Comparison of ENCODE assay signal across 18 mouse cellular contexts in genomic region chr13:46020945-46021835, GRCm38 (mm10). TPM values are rescaled to one million over a fixed set of nuclear protein-coding genes. Genes with fewer than 3 reads are reported as not detected.
DNase-seq lines count a peak whose midpoint lies in the region; ATAC-seq and TF ChIP-seq lines count a peak whose summit lies in the region.
"Had no signal": no experiment of that assay in that cellular context is flagged by ENCODE, and none has a peak within 500 bp of the region (broad histone marks: within the 10 kb centered on the region; RNA-seq: fewer than 3 reads in every experiment).

No protein-coding gene starts in this region.

- H3K36me3 ChIP-seq in kidney, adult 2 months (ENCODE audit: control insufficient read depth, insufficient read depth, low read length): no peaks in the 10 kb centered on the region
- H3K36me3 ChIP-seq in kidney, embryonic 15.5 days: no peaks in the 10 kb centered on the region
- H3K36me3 ChIP-seq in liver, embryonic 16.5 days (ENCODE audit: control insufficient read depth, insufficient read depth): no peaks in the 10 kb centered on the region
- H3K36me3 ChIP-seq: embryonic facial prominence, embryonic 12.5 days; forebrain, embryonic 12.5 days; G1E; heart, embryonic 13.5 days had no signal

- no peak for TF ChIP-seq CTCF in kidney, adult 2 months (conservative IDR thresholded peaks at IDR 0.05; ENCODE audit: insufficient read depth, insufficient read length, low read depth, low read length)

- peaks cover 15% of the 10 kb centered on the region for H3K4me1 ChIP-seq in kidney, adult 2 months (ENCODE audit: control insufficient read depth, insufficient read depth, low read length)
- peaks cover 29% of the 10 kb centered on the region for H3K4me1 ChIP-seq in kidney, embryonic 15.5 days
- H3K4me1 ChIP-seq in brown adipose tissue, adult 24 weeks (ENCODE audit: control insufficient read depth, insufficient read depth, insufficient read length, low read length): peaks cover 9% of the 10 kb centered on the region; the same call in 1 of the 2 replicates
- H3K4me1 ChIP-seq in liver, embryonic 16.5 days (ENCODE audit: control insufficient read depth, low read depth, low read length): no peaks in the 10 kb centered on the region; the same call in 1 of the 2 replicates

- ATAC-seq in kidney, embryonic 15.5 days (replicated peaks; ENCODE audit: low FRiP score): no peak
- peak; percentile 82 for ATAC-seq in liver, embryonic 16.5 days (ENCODE audit: low read depth)
- ATAC-seq: hindbrain, embryonic 16.5 days; lung, postnatal 0 days had no signal

- TF ChIP-seq POLR2A in kidney, adult 2 months (IDR thresholded peaks at IDR 0.05; ENCODE audit: low read depth, low read length): no peak

- H3K9ac ChIP-seq in kidney, embryonic 15.5 days: no peak overlapping the region
- no peak overlapping the region for H3K9ac ChIP-seq in liver, embryonic 16.5 days (ENCODE audit: low read depth, low read length)
- H3K9ac ChIP-seq: embryonic facial prominence, embryonic 12.5 days; forebrain, embryonic 12.5 days; heart, embryonic 13.5 days had no signal

- H3K9me3 ChIP-seq in kidney, embryonic 15.5 days (replicated peaks): no peaks in the 10 kb centered on the region
- H3K9me3 ChIP-seq in liver, embryonic 16.5 days (replicated peaks; ENCODE audit: control insufficient read depth, low read length): no peaks in the 10 kb centered on the region
- H3K9me3 ChIP-seq: embryonic facial prominence, embryonic 12.5 days; forebrain, embryonic 12.5 days; G1E; heart, embryonic 13.5 days had no signal

- 65% methylated on average over 6 of the region's 6 CpGs for WGBS in kidney, adult 2 months
- 84% methylated on average over 6 of the region's 6 CpGs for WGBS in kidney, embryonic 15.5 days
- 47% methylated on average over 6 of the region's 6 CpGs for WGBS in liver, embryonic 16.5 days (ENCODE audit: insufficient replicate concordance)

- H3K27me3 ChIP-seq in kidney, adult 2 months (replicated peaks; ENCODE audit: control insufficient read depth, insufficient read depth, low read length): no peaks in the 10 kb centered on the region
- no peaks in the 10 kb centered on the region for H3K27me3 ChIP-seq in kidney, embryonic 15.5 days
- H3K27me3 ChIP-seq in liver, embryonic 16.5 days (ENCODE audit: control insufficient read depth, insufficient read depth, low read depth, low read length): no peaks in the 10 kb centered on the region
- H3K27me3 ChIP-seq: embryonic facial prominence, embryonic 12.5 days; forebrain, embryonic 12.5 days; heart, embryonic 13.5 days had no signal

- no peak overlapping the region for H3K4me3 ChIP-seq in kidney, adult 2 months (ENCODE audit: insufficient read depth, low read depth, low read length)
- no peak overlapping the region for H3K4me3 ChIP-seq in kidney, embryonic 15.5 days (replicated peaks)
- no peak overlapping the region for H3K4me3 ChIP-seq in brown adipose tissue, adult 24 weeks (ENCODE audit: insufficient read depth, low read depth, low read length)
- H3K4me3 ChIP-seq in liver, embryonic 16.5 days (ENCODE audit: low read depth, low read length): no peak overlapping the region
- H3K4me3 ChIP-seq: embryonic facial prominence, embryonic 12.5 days; forebrain, embryonic 12.5 days; heart, embryonic 13.5 days had no signal

- no peak overlapping the region for H3K27ac ChIP-seq in kidney, adult 2 months (ENCODE audit: insufficient read depth, low read depth, low read length)
- H3K27ac ChIP-seq in kidney, embryonic 15.5 days: no peak overlapping the region
- H3K27ac ChIP-seq in brown adipose tissue, adult 24 weeks (replicated peaks; ENCODE audit: low read depth, low read length): peak overlapping the region; percentile 45; the same call in 1 of the 2 replicates
- no peak overlapping the region for H3K27ac ChIP-seq in liver, embryonic 16.5 days (ENCODE audit: low read length)
- H3K27ac ChIP-seq: embryonic facial prominence, embryonic 12.5 days; forebrain, embryonic 12.5 days; heart, embryonic 13.5 days had no signal

- peak; percentile 53 for DNase-seq in adrenal gland, adult 2 months
- DNase-seq in adrenal gland, adult 8-10 months: no peak
- peak; percentile 83 for DNase-seq in kidney, adult 2 months
- no peak for DNase-seq in thymus, postnatal 14 days
- DNase-seq in ovary, postnatal 14 days (ENCODE audit: low spot score): no peak
- DNase-seq: cerebellum, postnatal 36 days; left cerebral cortex, postnatal 4 days; right cerebral cortex, postnatal 4 days had no signal

- no peak overlapping the region for H3K4me2 ChIP-seq in kidney, embryonic 15.5 days
- no peak overlapping the region for H3K4me2 ChIP-seq in liver, embryonic 16.5 days (ENCODE audit: low read depth, low read length)
- H3K4me2 ChIP-seq: embryonic facial prominence, embryonic 12.5 days; forebrain, embryonic 12.5 days; heart, embryonic 13.5 days; midbrain, embryonic 11.5 days had no signal

RNA-seq across cellular contexts. Expression of gene Atxn1, which starts 56.4 kb away (rescaled TPM):
- total RNA-seq in adrenal gland, adult 2 months (2021): 10 to 100 TPM; 42.0 to 43.5 TPM
- polyA plus RNA-seq in adrenal gland, adult 2 months (2012; rRNA removed): 21.1 and 27.3 TPM in 2 replicates
- total RNA-seq in adrenal gland, adult 8-10 months (2022): 10 to 100 TPM; 32.0 to 59.9 (median 48.1) TPM
- polyA plus RNA-seq in kidney, adult 2 months (2012; rRNA removed): 15.0 and 17.9 TPM in 2 replicates
- 6.3 and 7.0 TPM in 2 replicates for polyA plus RNA-seq in kidney, embryonic 15.5 days (2015; fragmentation: Nextera tagmentation; extraction: Ambion mirVana)
- 7.0 and 7.2 TPM in 2 replicates for polyA plus RNA-seq in brown adipose tissue, adult 24 weeks (2012; ENCODE audit: insufficient read depth, insufficient read length, missing spikeins)
- 2.8 and 3.2 TPM in 2 replicates for polyA plus RNA-seq in liver, embryonic 16.5 days (2015; fragmentation: Nextera tagmentation; extraction: Ambion mirVana)

Comparison
In these comparisons a context has a peak if more than half of its experiments do, and no peak if none do; other contexts are left out.
1. DNase-seq: peak in adrenal gland, adult 2 months (single experiment) and kidney, adult 2 months (single experiment); none in adrenal gland, adult 8-10 months (single experiment), thymus, postnatal 14 days (single experiment) and ovary, postnatal 14 days (single experiment).